Mouse (Mus musculus): ENCODE results near the gene Rit1. TPM values are rescaled to one million over a fixed set of nuclear protein-coding genes. Genes with fewer than 3 reads are reported as not detected.

Rit1 gene
- polyA plus RNA-seq, 1 experiment from 2014 or later, result 26.3 TPM

Other genes starting within 250 kb of the Rit1 start
- 68.4 and 73.4 TPM in 2 replicates for gene Lmna, start 206.9 kb upstream of the Rit1 start, polyA plus RNA-seq (2015; fragmentation: Nextera tagmentation; extraction: Ambion mirVana)
- 0.37 and 0.51 TPM in 2 replicates for gene Mex3a, start 184.4 kb upstream of the Rit1 start, polyA plus RNA-seq (2015; fragmentation: Nextera tagmentation; extraction: Ambion mirVana)
- gene Rab25, start 168.5 kb upstream of the Rit1 start, polyA plus RNA-seq (2015; fragmentation: Nextera tagmentation; extraction: Ambion mirVana), result 0.13 and 0.29 TPM in 2 replicates
- 104 and 106 TPM in 2 replicates for gene Lamtor2, start 163.8 kb upstream of the Rit1 start, polyA plus RNA-seq (2015; fragmentation: Nextera tagmentation; extraction: Ambion mirVana)
- 12.5 and 13.5 TPM in 2 replicates for gene Ubqln4, start 163.1 kb upstream of the Rit1 start, polyA plus RNA-seq (2015; fragmentation: Nextera tagmentation; extraction: Ambion mirVana)
- 141 and 155 TPM in 2 replicates for gene Ssr2, start 141.0 kb upstream of the Rit1 start, polyA plus RNA-seq (2015; fragmentation: Nextera tagmentation; extraction: Ambion mirVana)
- gene Arhgef2, start 110.9 kb upstream of the Rit1 start, polyA plus RNA-seq (2015; fragmentation: Nextera tagmentation; extraction: Ambion mirVana), result 13.7 and 13.8 TPM in 2 replicates
- gene Rxfp4, start 63.7 kb upstream of the Rit1 start, polyA plus RNA-seq (2015; fragmentation: Nextera tagmentation; extraction: Ambion mirVana), result not detected in 2 replicates
- gene Khdc4, start 31.0 kb upstream of the Rit1 start, polyA plus RNA-seq (2015; fragmentation: Nextera tagmentation; extraction: Ambion mirVana), result 18.8 and 19.8 TPM in 2 replicates
- gene Syt11, start 58.3 kb downstream of the Rit1 start, polyA plus RNA-seq (2015; fragmentation: Nextera tagmentation; extraction: Ambion mirVana), result 0.36 and 0.51 TPM in 2 replicates
- 1.5 and 1.6 TPM in 2 replicates for gene Gon4l, start 118.4 kb downstream of the Rit1 start, polyA plus RNA-seq (2015; fragmentation: Nextera tagmentation; extraction: Ambion mirVana)
- gene Msto1, start 197.2 kb downstream of the Rit1 start, polyA plus RNA-seq (2015; fragmentation: Nextera tagmentation; extraction: Ambion mirVana), result 9.8 and 9.9 TPM in 2 replicates
- gene Ash1l, start 233.8 kb downstream of the Rit1 start, polyA plus RNA-seq (2015; fragmentation: Nextera tagmentation; extraction: Ambion mirVana), result 3.7 and 4.1 TPM in 2 replicates
- 59.1 and 60.9 TPM in 2 replicates for gene Dap3, start 234.3 kb downstream of the Rit1 start, polyA plus RNA-seq (2015; fragmentation: Nextera tagmentation; extraction: Ambion mirVana)

All from liver, postnatal 0 days (tissue).